Mouse (Mus musculus) E14TG2a.4 (cell line): Measurements from ENCODE around the gene Tuba1c.

Source experiments
- CTCF ChIP-seq: conservative IDR thresholded peaks from 2 replicates; pipeline ENCODE4 v1.5.1; 2014; ENCODE audit warnings: low read length
- NANOG ChIP-seq: IDR thresholded peaks from 2 replicates; pipeline ENCODE4 v1.6.1; 2014; ENCODE audit warnings: borderline replicate concordance, low read length, mixed read lengths
- POU5F1 ChIP-seq: IDR thresholded peaks from 2 replicates; pipeline ENCODE4 v1.6.1; 2014; ENCODE audit warnings: low read length, borderline replicate concordance

GRCm38 (mm10) chr15:98994957-98995520 lies 34.7 kb upstream of the Tuba1c start:
- TF ChIP-seq CTCF (no peak), POU5F1 (no peak), NANOG (no peak)
